Mouse (Mus musculus) layer of hippocampus, adult 18-20 months (tissue): ENCODE results near the gene Gm21972. TPM values are rescaled to one million over a fixed set of nuclear protein-coding genes. Genes with fewer than 3 reads are reported as not detected.

Experiments used
- DNase-seq, 2 experiments: peaks; one replicate each; pipeline ENCODE4 v3.0.0; 2022; ENCODE audit warnings: low spot score in 2 of 2
- total RNA-seq, 2 experiments: library from RNA; stranded (reverse); gene quantifications; 2 replicates each; pipeline ENCODE4 v1.2.3; 2021

Gene Gm21972
- total RNA-seq, 2 experiments from 2014 or later, result 5.2 to 6.1 TPM

GRCm38 (mm10) chr1:86160479-86160878 lies 27.0 kb downstream of the Gm21972 start:
- DNase-seq, result no peak

DNA sequence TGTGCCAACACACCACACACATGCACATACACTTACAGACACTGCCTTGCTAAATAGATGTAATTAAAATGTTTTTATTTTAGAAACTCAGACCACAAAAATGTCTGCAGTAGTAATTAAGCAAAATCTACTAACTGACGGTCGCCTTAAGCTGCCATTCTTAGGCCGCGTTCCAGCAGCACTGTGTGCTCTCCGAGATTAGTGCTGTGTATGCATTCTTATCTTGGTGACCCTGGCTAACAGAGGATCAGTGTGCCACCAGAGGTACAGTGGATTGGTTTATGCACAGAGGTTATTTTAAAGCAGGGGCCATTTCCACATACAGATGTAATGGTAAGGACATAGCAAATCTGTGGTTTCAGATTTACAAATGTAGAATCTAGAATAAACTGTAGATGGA lies 27.6 kb downstream of the Gm21972 start:
- DNase-seq, result no peak

GRCm38 (mm10) chr1:86174602-86175001 lies 41.2 kb downstream of the Gm21972 start:
- no peak for DNase-seq

- no peak for DNase-seq
Measured at GRCm38 (mm10) chr1:86176066-86176465, 42.6 kb downstream of the Gm21972 start.

- peak; percentile 76 to 86 for DNase-seq
Measured at GRCm38 (mm10) chr1:86178462-86179253, 45.2 kb downstream of the Gm21972 start.

DNA sequence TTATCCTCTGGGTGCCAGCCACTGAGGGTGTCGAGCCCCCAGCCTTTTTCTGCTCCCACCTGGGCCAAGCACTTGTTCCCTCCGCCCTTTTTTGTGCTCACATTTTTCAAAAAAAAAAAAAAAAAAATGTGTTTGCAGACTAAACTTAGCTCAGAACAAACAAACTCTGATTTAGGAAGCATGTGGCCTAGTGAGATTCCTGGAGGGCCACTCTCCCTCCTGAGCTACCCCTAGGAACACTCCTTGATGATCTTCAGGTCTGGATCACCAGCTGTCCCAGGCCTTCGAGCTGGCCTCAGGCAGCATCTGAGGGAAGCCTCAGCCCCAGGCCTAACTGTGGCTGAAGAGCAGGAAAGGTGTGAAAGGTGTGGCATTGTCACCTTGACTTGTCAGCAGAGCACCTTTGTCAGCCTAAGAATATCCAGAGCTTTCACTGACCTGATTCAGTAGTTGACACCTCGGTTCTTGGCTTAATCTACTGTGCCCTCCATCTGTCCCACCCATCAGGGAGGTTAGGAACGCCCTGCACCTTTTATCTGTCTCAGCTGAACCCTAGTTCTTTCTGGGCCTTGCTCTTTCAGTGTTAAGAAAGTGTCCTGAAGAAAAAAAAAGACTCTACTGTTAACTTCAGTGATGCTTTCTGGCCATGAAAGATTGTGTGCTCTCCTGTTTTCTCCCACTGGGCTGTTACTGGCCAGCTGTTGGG lies 48.7 kb downstream of the Gm21972 start:
- DNase-seq, result no peak

GRCm38 (mm10) chr1:86183577-86184263 lies 50.3 kb downstream of the Gm21972 start:
- DNase-seq, result no peak

- DNase-seq, result no peak
Measured at GRCm38 (mm10) chr1:86186762-86187161, 53.3 kb downstream of the Gm21972 start.

- no peak for DNase-seq
Measured at GRCm38 (mm10) chr1:86187856-86188255, 54.4 kb downstream of the Gm21972 start.

DNA sequence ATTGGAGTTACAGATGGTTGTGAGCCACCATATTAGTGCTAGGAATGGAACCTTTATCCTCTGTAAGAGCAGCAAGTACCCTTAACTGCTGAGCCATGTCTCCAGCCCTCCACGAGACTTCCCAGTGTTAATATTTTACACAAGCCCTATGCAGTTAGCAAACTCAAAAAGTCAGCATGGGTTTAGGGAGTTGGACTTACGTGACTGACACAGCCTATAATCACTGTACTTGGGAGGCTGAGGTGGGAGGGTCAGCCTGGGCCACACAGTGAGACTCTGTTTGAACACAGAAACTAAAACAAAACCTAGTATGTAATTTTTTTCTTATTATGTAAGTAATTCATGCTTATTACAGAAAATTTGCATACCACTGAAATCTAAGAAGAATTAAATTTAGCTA lies 54.8 kb downstream of the Gm21972 start:
- DNase-seq, result no peak

DNA sequence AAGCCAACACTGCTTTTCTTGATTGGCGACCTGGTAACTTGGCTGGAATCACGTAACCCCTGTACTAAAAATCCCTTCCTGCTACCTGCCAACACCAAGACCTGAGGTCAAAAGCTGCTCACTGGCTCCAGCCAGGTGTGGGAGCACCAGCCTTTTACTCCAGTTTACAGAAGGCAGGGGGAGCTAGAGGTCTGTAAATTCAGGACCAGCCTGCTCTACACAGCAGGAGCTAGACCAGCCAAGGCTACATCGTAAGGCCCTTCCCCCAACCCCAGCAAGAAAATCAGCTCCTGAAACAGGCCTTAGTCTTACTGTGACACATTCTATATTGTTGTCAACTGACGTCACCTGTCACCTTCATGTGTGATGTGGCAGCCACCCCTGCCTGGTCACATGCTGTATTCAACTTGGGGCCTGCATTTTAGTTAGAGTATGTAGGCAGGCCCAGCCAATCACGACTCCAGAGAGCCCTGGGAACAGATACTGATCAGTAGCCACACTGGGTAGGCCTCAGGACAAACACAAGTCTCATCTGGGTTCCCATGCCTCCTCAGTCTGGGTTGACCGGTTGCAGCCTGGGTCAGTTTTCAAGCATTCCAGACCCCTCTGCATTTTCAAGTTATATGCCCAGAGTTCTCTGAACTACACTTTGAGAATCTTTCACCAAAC lies 55.7 kb downstream of the Gm21972 start:
- no peak for DNase-seq

DNA sequence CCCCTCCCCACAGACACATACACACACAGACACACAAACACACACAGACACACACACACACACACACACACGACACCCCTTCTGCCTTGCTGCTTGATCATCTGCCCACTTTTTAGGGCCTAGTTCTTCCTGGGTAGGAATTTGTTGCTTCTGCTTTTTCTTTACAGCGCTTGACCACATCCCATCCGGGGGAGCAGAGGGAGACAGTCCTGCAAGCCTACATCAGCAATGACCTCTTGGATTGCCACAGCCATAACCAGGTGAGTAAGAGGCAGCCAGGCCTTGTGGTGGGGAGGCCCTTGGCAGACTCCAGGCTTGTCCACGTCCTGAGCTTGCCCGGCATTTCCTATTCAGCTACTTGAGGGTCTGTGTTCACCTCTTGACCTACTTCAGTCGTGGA lies 57.4 kb downstream of the Gm21972 start:
- no peak for DNase-seq

DNA sequence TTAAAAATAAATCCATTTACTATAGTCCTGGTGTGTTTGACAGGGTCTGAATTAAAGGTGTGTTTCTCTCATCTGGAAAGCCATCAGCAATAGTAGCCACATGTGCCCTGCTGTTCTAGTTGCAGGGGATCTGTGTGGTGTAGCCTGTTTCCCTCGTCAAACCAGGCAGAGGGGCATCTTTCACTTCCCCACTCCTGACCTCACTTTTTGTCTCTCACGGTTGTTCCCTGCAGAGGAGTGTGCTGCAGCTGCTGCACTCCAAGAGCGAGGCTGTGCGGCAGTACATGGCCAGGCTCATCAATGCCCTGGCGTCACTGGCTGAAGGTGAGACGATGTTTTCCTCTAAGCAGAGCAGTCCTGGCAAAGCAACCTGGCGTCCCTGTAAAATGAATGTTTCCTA lies 60.6 kb downstream of the Gm21972 start:
- no peak for DNase-seq

DNA sequence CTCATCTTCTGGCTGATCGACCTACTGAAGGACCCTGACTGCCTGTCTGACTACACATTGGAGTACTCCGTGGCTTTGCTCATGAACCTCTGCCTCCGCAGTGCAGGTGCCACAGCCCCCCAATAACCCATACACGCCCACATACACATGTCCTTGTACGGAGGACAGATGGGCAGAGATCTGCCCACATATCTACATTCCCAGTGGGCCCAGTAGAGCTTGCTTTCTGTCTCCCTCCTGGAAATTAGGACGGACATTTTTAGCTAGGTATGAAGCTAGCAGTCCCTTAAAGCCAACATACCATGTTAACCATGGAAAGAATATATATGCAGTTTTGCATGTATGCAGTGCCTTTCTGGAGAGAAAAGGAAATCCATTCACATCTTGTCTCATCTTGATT lies 64.8 kb downstream of the Gm21972 start:
- peak in 1 of 2 experiments; percentile 45 for DNase-seq

DNA sequence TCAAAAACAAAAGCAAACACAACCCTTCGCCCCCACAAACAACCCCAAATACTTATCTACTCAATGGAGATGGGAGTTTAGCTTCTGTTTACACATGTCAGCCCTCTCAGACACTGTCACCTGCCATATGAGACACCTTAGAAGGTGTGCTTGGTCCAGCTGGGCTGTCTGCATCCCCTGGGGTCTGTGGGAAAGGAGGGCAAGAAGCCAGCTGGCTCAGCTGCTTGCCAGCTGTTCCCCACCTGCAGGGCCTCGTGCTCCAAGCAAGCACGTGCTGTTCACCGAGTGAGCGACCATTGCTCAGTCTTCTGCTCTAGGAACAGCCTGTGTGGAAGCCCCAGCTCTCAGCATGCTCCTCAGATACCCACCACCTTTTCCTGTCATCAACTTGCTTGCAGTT lies 65.6 kb downstream of the Gm21972 start:
- DNase-seq, result no peak

DNA sequence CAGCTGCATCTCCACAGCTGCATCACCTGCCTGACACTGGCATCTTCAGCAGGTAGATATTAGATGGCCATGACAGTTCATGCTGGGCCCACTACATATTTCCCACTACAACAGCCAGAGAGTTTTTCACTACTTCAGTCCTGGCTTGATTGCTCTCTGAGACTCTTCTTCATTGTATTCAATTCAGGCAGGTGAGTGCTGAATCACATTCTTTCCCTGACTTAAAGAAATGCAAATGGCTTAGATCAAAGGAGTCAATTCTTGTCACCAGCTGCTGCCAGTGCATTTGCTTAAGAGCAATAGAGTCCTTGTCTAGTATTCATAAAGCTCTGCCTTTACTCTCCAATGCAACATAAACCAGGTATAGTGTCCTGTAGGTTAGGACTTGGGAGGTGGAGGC lies 67.9 kb downstream of the Gm21972 start:
- DNase-seq, result no peak

DNA sequence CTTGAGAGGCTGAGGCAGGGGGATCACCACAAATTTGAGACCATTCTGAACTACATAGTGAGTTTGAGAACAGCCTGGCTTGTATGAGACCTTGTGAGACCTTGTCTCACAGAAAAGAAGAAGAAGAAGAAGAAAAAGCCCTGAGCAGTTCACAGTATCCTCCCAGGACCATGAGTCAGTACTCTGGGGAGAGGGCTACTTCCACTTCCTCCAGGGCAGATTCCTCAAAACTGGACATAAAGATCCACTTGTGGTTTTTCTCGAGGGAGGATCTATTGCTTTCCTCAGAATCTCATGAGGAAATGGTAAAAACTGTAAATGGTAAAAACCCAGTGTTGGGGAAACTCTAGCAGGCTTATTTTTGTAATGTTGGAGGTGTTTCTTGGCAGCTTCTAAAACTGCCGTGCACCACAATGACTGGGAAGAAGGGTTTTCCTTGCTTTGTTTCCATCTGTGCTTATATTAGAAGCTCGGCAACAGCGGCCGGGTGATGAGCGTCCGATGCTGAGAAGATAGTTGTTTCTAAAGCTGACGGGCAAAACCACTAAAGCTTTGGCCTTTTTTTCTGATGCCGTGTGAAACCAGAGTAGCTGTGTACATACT lies 69.3 kb downstream of the Gm21972 start:
- peak; percentile 37 to 64 for DNase-seq

DNA sequence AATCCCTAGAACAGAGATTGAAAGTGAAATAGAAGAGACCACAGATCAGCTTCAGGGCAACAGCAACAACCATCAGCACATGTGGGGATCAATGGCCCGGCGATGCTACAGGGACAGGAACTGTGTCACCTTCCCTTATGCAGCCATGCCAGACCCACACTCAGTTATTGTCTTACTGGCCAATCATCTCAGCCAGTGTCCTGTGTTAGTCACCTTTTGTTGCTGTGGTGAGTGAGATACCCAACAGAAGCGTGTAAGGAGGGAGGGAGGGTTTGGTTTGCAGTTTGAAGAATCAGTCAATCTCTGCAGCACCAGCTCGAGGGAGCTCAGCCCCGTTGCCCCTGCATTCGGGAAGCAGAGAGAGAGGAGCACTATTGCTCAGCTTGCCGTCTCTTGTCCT lies 77.2 kb downstream of the Gm21972 start:
- no peak for DNase-seq

GRCm38 (mm10) chr1:86211498-86211897 lies 78.1 kb downstream of the Gm21972 start:
- DNase-seq, result no peak
